Mouse (Mus musculus) liver, embryonic 14.5 days (tissue): Measurements from ENCODE around the gene Usp28.

ENCODE experiments used
- CTCF ChIP-seq: IDR thresholded peaks from 2 replicates; pipeline ENCODE4 v1.5.1; 2016; ENCODE audit warnings: antibody characterized with exemption, low read depth, control low read depth
- EP300 ChIP-seq: IDR thresholded peaks from 2 replicates; pipeline ENCODE4 v1.6.1; 2016; ENCODE audit warnings: antibody characterized with exemption, low read depth

GRCm38 (mm10) chr9:49050901-49051300, 65.7 kb downstream of the Usp28 start:
- TF ChIP-seq CTCF, result no peak
- no peak for TF ChIP-seq EP300
